Mouse (Mus musculus): ENCODE measurements at regions not wholly inside any gene's neighbourhood (a gene's known extent, or its start where the extent isn't known, plus 50 kb on each side); places are given as distances from the start of the nearest gene placed in this dataset.
A peak's percentile ranks its signal among the peaks of the same experiment; 100 is the strongest.

DNA sequence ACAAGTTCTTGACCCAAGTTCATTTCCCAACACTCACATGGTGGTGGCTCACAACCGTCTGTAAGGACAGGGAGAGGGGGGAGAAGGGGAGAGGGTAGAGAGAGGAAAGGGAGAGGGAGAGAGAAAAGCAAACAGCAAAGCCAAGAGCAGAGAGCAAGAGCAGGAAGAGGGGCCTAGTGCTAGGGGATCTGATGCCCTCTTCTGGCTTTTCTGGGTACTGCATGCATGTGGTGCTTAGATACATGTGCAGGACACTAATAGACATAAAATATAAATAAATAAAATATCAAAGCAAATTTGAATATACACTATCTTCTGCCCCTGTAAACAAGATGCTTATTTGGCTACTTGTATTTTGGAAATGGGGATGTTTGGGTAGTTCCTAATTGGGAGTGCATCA, 91.2 kb downstream of the Rnf138rt1 start:
- DNase-seq (ENCODE audit: low spot score): peak; percentile 15
